Mouse (Mus musculus) kidney, postnatal 4 days (tissue): ENCODE measurements around the gene Pygo1.

Source experiments
- DNase-seq, 2 experiments: peaks; one replicate each; pipeline ENCODE4 v3.0.0; 2021; ENCODE audit warnings: mixed read lengths in 2 of 2

Pygo1 gene

DNA sequence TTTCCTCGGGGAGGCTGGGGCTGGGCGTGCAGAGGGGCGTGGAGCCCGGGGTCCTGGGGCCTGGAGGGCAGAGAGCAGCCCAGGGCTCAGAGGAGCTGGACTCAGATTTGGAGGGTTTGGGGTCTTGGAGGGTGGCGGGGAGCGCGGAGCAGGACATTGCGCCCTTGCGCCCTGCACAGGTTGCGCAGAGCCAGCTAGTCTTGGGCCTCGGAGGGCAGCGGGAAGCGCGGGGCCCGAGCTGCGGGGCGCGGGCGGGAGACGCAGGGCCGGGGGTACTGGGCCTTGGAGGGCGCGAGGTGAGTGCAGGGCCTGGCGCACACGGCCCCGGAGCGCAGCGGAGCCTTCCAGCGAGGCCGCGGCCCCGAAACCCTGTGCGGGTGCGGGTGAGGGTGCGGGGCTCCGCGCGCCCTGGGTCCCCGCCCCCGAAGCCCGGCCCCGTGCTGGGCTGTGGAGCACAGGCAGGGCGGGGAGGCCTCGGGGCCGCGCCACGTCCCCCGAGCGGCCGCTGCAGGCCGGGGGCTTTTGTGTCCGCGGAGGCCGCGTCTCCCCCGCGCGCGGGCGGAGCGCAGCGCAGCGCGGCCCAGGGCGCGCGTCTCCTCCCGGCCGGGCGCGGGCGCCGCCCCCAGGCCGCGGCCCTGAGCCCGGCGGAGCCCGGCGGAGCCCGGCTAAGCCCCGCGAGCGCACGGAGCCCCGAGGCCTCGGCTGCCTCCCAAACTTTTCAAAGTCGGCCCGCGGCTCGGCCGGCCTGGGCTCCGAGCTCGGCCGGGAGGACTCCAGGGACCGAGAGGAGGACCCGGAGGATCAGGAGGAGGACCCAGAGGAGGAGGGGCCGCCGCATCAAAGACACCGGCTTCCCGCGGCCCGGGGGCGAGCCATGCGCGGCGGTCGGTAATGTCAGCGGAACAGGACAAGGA lies at the start of gene Pygo1:
Pygo1 (plus strand) TSS at position 625 of the 914 bp plus-strand sequence.
- peak; percentile 72 to 79 for DNase-seq

DNA sequence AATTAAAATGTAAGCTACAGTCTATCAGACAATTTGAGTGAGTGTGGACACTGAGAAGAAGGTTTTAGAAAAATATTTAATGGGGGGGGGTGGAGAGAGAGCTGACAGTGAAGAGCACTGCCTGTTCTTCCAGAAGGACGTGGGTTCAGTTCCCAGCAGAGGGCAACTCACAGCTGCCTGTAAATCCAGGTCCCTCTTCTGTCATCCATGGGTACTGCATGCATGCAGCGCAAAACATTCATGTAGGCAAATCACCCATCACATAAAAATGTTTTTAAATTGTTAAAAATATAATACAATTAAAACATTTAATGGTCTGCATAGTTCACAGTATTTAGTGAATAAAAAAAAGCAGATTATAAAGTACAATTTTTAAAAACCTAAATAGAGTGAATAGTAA lies 49.6 kb upstream of the Pygo1 start:
- no peak for DNase-seq

GRCm38 (mm10) chr9:72877905-72878304 lies 47.5 kb upstream of the Pygo1 start:
- no peak for DNase-seq

DNA sequence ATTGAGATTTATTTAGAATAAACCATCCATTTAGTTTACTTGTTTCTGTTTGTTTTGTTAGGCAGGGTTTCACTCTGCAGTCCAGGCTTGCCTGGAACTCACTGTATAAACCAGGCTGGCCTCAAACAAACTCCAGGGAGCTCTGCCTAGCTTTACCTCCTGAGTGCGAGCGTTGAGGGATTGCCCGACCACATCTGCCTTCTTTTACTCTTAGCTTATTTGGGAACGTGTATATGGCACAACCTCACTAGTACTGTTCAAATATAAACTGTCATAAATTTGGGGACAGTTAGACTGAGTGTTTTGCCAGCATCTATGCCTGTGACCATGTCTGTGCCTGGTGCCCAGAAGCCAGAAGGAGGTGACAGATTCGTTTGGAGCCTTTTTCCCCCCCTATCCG lies 46.8 kb upstream of the Pygo1 start:
- DNase-seq = no peak

DNA sequence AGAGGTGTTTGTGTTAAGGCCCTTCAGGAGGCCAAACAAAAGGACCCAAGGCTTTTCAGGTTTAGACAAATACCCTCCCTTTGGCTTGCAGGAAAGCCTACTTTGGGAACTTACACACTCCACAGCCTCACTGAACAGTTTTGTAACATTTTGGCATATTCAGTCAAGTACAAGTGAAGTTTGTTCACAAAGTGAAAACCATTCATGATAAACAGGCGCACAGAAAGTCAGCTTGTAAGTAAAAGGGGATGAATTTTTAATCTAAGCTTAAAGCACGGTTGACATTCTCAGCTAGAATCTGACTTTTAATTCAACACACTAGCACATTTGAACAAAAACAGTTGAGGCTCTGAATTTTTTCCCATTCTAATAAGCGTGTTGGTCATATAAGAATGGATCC lies 45.8 kb upstream of the Pygo1 start:
- no peak for DNase-seq

- DNase-seq = peak; percentile 56 to 65
Measured at GRCm38 (mm10) chr9:72880225-72880960, 45.1 kb upstream of the Pygo1 start.

- DNase-seq = peak; percentile 48 to 63
Measured at GRCm38 (mm10) chr9:72881026-72881768, 44.2 kb upstream of the Pygo1 start.

DNA sequence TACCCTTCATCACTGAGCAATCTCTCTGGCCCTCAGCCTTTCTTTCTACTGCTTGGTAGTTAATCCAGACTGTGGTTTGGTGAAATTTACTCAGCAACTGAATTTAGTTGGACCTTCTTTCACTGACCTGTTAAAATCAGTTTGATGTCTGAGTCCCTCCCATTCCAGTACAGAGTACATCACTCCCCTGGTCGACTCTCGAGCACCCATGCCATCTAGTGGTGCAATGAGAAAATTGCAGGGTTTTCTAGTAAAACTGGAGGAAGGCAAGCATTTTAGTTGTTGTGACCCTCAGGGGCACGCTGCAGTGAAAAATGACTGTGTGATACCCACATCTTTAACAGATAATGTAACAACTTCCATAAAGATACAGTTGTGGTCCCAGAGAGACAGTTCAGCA lies 41.5 kb upstream of the Pygo1 start:
- peak; percentile 44 to 69 for DNase-seq

DNA sequence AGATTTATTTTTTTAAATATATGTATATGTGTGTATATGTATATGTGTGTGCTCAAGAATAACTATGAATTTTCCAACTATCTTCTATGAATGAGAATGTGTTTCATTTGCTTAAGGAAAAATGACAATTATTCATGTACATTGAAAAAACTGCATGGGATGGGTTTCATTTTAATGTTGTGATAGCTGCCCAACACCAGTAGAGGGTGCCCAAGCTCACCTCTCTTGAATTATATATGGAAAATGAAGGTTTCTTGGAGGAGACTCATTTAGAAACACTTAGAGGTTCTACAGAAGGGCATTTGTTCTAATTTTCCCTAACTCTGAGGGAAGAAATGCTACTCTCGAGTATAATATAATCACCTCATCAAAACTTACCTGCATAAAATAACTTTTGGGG lies 35.7 kb upstream of the Pygo1 start:
- peak in 1 of 2 experiments; percentile 21 for DNase-seq

DNA sequence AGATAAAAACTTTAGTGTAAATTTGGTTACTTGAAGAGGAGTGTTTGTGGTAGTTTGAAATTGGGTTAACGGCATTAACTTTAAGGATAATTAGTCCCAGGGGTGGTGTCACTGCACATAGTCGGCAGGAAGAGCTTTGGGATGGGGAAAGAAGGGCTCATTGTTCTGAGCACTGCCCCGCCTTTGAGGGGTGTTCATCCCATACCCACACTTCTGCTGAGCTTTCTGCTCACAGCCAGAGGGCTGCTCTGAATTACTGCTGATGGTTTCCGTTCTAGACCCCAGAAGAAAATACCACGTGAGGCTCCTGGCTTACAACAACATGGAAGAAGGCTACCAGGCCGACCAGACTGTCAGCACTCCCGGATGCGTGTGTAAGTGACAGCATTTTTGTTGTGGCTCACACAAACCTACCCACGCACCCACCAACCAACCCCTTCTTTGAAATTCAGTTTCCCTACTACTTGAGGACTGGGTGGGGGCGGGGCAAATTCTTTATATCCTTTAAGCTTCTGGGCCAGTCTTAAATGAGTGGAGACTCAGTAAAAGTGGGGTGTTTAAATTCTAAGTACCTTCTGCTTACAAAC lies 34.9 kb upstream of the Pygo1 start:
- no peak for DNase-seq

DNA sequence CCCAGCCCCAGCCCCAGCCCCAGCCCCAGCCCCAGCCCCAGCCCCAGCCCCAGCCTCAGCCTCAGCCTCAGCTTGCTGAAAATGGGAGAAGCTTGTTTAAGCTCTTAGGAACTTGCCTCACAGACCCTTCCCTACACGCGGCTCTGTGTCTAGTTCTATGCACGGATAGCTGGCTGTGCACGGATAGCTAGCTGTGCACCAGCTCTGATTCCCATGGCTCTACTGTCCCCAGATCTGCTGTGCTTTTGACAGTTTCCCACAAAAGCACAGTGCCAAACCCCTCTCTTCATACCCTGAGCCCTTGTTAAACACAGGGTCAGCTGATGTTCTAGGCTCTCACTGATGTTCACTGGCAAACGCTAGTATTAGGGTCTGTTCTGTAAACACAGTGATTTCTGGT lies 32.7 kb upstream of the Pygo1 start:
- DNase-seq = no peak

GRCm38 (mm10) chr9:72894796-72895352 lies 30.6 kb upstream of the Pygo1 start:
- no peak for DNase-seq

GRCm38 (mm10) chr9:72902057-72902456 lies 23.4 kb upstream of the Pygo1 start:
- DNase-seq = no peak

DNA sequence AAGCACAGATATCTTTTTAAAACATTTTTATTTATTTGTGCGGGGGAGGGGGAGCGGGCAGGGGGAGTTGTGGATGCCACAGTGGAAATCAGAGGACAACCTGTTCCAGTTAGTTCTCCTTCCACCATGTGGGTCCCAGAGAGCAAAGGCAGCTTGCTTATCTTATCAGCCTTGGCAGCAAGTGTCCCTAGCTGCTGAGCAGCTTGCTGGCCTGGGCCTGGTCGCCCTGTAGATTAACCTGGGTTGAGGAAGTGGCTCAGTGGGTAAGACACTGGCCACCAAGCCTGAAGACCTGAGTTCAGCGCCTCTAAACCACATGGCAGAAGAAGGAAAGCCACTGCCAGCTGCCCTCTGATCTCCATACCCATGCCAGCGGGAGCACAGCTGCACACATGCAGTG lies 22.8 kb upstream of the Pygo1 start:
- DNase-seq = no peak

DNA sequence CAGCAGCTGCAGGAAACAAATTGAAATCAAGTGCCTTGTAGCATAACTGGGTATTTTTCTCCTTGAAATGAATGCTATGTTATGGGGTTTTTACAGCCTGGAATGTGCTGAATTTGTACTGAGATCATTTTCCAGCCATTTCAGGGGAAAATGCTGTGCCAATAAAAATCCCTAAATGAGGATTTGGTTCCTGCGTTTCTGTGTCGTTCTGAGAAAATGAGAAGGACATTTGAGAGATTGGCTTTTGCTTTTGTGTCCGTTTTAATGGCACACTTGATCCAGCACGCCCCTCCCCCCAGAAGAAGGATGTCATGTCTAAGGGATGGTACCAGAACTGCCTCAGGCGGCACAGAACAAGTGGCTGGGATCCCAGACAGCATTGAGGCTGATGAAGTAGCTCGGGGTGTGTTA lies 18.7 kb upstream of the Pygo1 start:
- peak in 1 of 2 experiments; percentile 16 for DNase-seq

DNA sequence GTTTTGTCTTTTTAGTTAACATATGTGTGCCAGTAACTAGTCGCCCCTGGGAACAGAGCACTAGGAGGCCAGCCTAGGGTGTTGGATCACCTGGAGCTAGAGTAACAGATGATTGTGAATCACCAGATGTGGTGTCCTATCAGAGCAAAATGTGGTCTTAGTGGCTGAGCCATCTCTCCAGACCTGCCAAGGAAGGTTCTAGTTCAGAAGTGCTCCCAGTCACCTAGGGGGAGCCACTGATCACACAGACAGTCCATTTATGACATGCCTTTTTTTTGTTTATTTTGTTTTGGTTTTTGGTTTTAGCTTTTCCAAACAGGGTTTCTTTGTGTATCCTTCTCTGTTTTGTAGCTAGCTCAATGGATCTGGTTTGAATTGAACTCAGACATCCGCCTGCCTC lies 14.1 kb upstream of the Pygo1 start:
- DNase-seq = no peak

DNA sequence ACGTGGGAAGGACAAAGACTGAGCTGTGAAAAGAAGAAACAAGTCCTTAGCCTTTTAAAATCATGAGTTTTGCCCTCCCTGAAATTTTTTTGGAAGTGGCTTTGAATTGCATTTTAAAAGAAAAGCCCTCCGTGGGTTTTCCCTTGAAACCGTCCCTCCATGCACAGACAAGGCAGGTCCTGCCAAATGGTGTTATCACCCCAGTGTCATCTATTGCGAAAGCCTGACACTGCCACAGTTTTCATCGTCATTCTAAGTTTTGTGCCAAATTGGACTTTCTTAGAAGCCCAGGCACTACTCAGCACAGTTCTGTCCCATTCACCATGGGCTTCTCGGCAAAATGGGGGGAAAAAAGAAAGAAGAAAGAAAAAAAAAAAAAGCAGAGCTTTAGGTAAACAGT lies 11.9 kb upstream of the Pygo1 start:
- DNase-seq = no peak

DNA sequence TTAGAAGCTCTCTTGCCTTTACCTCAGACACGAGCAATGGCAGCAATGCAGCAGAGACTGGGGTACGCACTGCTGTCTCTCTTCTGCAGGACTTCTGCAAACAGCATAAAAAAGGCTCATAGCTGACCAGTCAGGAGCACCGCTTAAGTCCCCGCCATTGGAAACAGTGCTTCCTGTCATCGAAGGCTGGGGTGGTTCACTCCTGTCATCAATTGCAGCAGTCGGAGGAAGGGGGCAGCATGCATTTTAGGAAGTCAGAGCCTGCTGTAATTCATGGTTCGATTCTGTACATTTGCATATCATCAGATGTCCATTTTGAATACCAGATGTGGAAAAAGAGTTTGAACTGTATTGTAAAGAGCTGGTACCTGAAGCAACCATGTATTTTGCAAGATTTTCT lies 9.7 kb upstream of the Pygo1 start:
- no peak for DNase-seq

- DNase-seq = no peak
Measured at GRCm38 (mm10) chr9:72923068-72923467, 2.4 kb upstream of the Pygo1 start.

- DNase-seq = no peak
Measured at GRCm38 (mm10) chr9:72925935-72926258, 452 bp downstream of the Pygo1 start.

- no peak for DNase-seq
Measured at GRCm38 (mm10) chr9:72931166-72931790, 5.8 kb downstream of the Pygo1 start.

- DNase-seq = peak in 1 of 2 experiments; percentile 31
Measured at GRCm38 (mm10) chr9:72935309-72935708, 9.9 kb downstream of the Pygo1 start.
